Mouse (Mus musculus) MEL-GATA-1-ER (cell line): ENCODE measurements at regions not wholly inside any gene's neighbourhood (a gene's known extent, or its start where the extent isn't known, plus 50 kb on each side); places are given as distances from the start of the nearest gene placed in this dataset.

Source experiments
- DNase-seq: peaks from one replicate; pipeline ENCODE4 v3.0.0-alpha.2; 2012; ENCODE audit warnings: low read depth; ENCODE audit errors: extremely low read depth

- DNase-seq = no peak
Measured at GRCm38 (mm10) chr2:33942085-33942484, 54.3 kb upstream of the Mvb12b start.

GRCm38 (mm10) chr2:33941316-33941715, 53.6 kb upstream of the Mvb12b start:
- no peak for DNase-seq

DNA sequence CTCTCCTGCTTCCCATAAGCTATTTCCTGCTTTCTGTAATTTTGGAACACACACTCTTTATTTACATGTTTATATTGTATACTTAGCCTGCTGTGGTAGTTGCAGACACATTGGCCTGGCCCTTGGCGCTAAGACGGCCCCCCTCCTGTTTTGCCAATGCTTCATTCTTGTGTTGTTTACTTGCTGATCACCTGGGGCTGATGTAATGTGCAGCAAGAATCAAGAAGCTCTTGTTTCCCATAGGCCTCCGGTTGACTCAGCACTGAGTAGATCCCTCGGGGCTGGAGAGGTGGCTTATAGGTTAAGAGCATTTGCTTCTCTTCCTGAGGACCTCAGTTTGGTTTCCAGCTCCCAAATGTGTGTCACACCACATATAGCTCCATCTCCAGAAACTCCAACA, 52.1 kb upstream of the Mvb12b start:
- DNase-seq = no peak
